Mouse (Mus musculus) layer of hippocampus, adult 8-10 months (tissue): Measurements from ENCODE around the gene Slc27a4. TPM values are rescaled to one million over a fixed set of nuclear protein-coding genes. Genes with fewer than 3 reads are reported as not detected.

Experiments
- DNase-seq, 2 experiments: peaks; one replicate each; pipeline ENCODE4 v3.0.0; 2022; ENCODE audit warnings: low spot score in 2 of 2
- total RNA-seq, 4 experiments: library from RNA; stranded (reverse); gene quantifications; 2 replicates each; pipeline ENCODE4 v1.2.4; 2022

Gene Slc27a4
- total RNA-seq, 4 experiments from 2014 or later: 65.4 to 69.0 (median 67.5) TPM

GRCm38 (mm10) chr2:29820025-29820817 is 17.8 kb downstream of the Slc27a4 start, which contains the start of gene Urm1:
TSS of gene Urm1 (plus strand) at chr2:29820075.
- DNase-seq: peak; percentile 63 to 69

- no peak for DNase-seq
Measured at GRCm38 (mm10) chr2:29826318-29826925, 24.0 kb downstream of the Slc27a4 start.

- DNase-seq: peak; percentile 94 to 95
Measured at GRCm38 (mm10) chr2:29826926-29827708, 24.7 kb downstream of the Slc27a4 start.

GRCm38 (mm10) chr2:29827709-29828024 is 25.2 kb downstream of the Slc27a4 start:
- no peak for DNase-seq

DNA sequence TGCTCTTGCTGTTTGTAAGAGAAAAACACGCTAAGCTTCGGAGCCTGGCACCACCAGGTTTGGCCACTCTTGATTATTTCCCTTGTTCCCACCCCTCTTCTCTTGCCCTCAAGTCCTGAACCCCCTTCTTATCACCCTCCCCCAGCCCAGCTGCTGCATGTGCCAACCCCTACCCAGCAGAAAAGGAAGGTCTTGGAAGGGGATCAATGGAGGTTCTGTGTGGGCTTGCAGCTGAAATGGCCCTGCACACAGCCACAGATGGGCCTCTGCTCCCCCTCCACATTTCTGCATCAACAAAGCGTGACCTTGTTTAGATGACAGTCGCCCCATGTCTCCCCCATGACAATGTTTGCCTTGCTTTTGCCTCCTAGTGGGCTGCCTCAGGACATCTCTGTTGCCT is 28.7 kb downstream of the Slc27a4 start:
- DNase-seq: peak; percentile 53 to 78

GRCm38 (mm10) chr2:29833796-29834195 is 31.4 kb downstream of the Slc27a4 start:
- DNase-seq: no peak

DNA sequence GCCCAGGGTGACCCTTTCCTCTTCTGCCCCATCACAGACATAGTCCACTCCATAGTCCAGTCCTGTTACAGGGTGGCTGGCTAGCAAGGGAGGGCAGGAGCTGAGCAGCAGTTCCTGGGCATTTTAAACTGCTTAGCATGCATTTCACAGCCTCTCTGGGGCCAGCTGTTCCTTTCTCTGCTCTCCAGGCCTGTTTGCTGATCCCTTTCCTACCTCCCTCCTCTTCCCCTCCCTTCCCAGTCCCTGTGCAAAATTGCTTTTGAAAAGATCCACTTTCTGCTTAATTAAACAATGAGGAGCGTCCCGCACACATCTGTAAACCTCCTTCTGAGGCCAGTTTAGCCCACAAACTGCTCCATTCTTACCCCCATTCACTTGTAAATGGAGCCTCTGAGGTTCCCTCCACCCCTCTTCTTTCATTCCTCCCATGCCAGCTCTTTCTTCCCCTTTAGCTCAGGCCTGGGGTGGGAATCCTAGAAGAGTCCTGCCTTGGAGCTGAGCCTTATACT is 33.0 kb downstream of the Slc27a4 start:
- no peak for DNase-seq

DNA sequence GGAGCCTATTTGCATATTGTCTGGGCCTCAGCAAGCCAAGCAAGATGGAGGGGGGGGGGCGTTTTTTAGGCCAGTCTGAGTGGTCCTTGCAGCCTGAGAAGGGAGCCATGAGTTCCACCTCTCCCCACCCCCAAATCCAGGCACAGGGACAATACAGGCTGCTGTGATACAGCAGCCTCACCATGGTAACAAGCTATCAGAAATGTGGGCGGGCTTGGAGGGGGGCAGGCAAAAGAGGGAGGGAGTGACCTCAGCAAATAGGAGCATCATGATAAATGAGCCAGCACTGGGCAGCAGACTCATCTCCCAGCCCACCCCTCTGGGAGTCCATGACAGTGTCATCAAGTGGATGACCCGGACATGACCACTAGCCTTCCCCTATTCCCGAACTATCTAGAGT is 37.0 kb downstream of the Slc27a4 start:
- no peak for DNase-seq

DNA sequence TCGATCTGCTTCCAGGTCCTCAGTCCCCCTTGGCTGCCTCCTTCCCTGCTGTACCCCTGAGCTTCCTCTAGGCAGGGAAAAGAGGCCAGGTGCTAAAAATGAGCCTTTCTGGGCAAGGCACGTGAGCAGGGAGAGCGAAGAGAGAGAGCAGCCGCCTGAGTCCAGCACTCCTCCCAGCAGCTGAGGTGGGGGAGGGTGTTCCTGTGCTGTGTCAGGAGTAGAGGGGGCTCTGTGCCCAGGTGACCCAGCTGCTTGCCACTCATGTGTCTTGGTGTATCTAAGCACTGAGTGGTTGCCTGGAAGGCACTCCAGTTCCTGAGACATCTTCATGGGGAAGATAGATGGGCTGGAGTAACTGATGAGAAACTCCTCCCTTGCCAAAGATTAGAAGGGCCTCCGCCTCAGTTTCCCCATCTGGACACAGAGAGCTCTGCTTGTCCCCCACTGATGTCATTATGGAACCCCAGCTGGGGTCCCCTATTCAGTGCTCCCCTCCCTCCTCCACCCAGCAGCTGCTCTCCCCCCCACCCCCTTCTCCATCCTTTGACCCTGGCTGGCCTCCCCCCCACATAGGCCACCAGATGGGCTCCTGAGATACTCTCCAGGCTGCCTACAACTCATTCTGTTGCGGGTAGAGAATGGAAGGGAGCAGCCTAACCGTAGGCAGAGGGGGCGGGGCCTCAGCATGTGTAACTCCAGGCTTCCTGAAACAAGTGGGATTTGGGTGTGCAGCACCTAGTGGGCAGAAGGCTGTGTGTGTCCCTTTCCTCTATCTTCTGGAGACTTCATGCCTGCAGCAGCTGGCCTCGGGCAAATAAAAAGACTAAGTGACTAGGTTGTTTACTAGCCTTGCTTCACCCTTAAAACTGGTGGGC is 41.0 kb downstream of the Slc27a4 start:
- DNase-seq: peak in 1 of 2 experiments; percentile 57

DNA sequence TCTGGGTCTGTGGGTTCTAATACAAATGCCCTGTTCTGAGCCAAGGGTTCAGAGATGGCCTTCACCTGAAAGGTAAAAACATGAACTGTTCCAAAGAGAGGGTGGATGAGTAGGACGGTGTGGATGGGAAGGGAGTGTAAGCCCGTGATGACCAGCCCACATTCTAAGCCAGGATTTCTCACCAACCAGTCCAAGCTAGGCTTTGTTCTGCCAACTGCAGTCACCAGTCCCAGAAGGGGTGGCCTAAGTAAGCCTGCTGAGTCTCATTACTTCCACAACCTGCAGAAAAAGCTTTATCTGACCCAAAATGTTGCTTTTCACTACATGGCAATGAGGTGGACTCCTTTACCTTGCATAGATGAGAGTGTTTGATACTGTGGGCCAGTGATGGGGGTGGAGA is 41.7 kb downstream of the Slc27a4 start:
- DNase-seq: no peak

DNA sequence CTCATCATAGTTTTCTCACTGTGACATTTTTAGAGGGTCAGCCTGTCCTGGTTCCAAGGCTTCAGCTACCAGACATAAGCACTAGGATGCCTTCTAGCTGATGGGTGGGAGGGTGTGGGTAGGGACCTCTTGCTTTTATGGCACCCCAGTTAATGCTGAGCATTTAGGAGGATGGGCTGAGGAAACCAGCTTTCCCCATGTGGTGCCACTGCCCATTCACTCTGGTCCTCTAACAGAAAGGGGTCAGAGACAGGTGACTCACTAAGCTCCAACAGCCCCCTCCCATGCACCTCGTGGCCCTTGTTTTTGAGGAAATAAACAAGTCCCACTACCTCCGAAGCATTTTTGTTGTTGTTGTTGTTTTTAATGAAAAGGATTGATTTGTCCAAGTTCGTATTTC is 42.2 kb downstream of the Slc27a4 start:
- DNase-seq: no peak

GRCm38 (mm10) chr2:29845636-29846035 is 43.2 kb downstream of the Slc27a4 start:
- DNase-seq: no peak

DNA sequence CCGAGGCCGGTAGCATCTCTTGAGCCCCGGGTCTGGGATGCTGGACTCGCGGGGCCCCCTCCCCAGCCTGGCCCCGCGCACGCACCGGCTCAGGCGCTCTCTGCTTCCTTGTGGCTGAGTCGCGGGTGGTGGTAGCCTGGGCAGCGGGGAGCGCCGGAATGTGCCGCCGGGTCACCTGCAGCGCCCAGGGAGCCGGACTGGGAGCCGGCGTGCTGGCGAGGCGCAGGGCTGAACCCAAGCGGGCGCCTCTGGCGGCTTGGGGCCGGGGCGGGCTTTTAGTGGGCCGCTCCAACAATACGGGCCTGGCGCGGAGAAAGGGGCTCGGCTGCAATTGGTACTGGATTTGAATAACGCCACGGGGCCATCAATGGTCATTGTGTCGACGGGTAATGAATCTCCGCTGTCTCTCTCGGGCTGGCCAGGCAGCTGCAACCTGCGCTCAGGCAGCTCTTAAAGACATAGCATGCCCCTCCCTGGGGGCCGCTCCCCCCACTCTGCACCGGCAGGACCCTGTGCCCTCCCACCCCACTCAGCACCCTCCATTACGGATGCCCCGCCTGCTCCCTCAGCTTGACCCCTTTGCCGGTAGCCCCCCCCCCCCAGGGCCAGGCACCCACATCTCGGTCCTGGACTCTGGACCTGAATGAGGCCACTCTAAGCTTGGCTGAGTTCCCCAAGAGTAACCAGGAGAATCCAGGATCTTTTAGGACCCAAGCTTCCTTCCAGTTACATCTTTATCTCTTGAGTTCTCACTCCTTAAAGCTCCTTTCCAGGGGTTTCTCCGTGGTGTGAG is 43.8 kb downstream of the Slc27a4 start:
- peak in 1 of 2 experiments; percentile 50 for DNase-seq

- no peak for DNase-seq
Measured at GRCm38 (mm10) chr2:29846911-29847310, 44.5 kb downstream of the Slc27a4 start.

DNA sequence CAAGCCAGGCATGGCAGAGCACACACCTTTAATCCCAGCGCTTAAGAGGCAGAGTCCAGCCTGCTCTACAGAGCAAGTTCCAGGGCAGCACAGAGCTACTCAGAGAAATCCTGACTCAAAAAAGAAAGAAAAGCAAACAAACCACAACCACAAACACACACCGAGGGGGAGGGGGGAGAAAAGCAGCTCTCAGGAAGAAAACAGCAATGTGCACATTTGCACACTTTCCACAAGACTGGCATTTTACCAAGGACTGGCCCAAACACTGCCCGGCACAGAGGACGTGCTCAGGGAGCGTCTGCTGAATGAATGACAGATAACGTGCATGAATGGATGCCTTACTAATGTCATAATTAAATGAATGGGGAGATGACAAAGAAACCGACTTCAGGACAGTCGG is 46.6 kb downstream of the Slc27a4 start:
- DNase-seq: no peak

GRCm38 (mm10) chr2:29849841-29850480 is 47.5 kb downstream of the Slc27a4 start:
- no peak for DNase-seq

- DNase-seq: no peak
Measured at GRCm38 (mm10) chr2:29852957-29853485, 50.6 kb downstream of the Slc27a4 start.

- no peak for DNase-seq
Measured at GRCm38 (mm10) chr2:29853736-29854135, 51.3 kb downstream of the Slc27a4 start.

GRCm38 (mm10) chr2:29855585-29856210 is 53.3 kb downstream of the Slc27a4 start:
- no peak for DNase-seq
